Mouse (Mus musculus) G1E (cell line): ENCODE results near the gene Uqcr11. TPM values are rescaled to one million over a fixed set of nuclear protein-coding genes. Genes with fewer than 3 reads are reported as not detected.

Source experiments
- ATAC-seq: 2 replicates; pipeline ENCODE4 v1.8.0; 2016; ENCODE audit warnings: mild to moderate bottlenecking; ENCODE audit not compliant: insufficient number of reproducible peaks, poor library complexity, low FRiP score, severe bottlenecking; ENCODE audit errors: extremely low read depth
- DNase-seq: peaks from one replicate; pipeline ENCODE4 v3.0.0; 2012; ENCODE audit warnings: low spot score
- H3K27me3 ChIP-seq: 2 replicates; pipeline ENCODE4 v1.6.1; 2012; ENCODE audit warnings: mild to moderate bottlenecking, low read length, inconsistent platforms; ENCODE audit not compliant: insufficient read depth
- H3K36me3 ChIP-seq: replicated peaks from 2 replicates; pipeline ENCODE3; 2012; ENCODE audit warnings: mild to moderate bottlenecking, inconsistent platforms
- H3K4me1 ChIP-seq: 2 replicates; pipeline ENCODE4 v1.6.1; 2012; ENCODE audit warnings: low read depth, low read length, inconsistent platforms, mixed read lengths; ENCODE audit not compliant: insufficient read depth
- H3K4me3 ChIP-seq: 2 replicates; pipeline ENCODE4 v1.5.1; 2012; ENCODE audit warnings: low read depth, mild to moderate bottlenecking, inconsistent platforms, low read length, moderate library complexity, mixed read lengths
- H3K9me3 ChIP-seq: replicated peaks from 2 replicates; pipeline ENCODE4 v1.6.1; 2012; ENCODE audit warnings: inconsistent platforms
- CTCF ChIP-seq: IDR thresholded peaks from 2 replicates; pipeline ENCODE4 v1.5.1; 2012; ENCODE audit warnings: low read depth, low read length, inconsistent platforms, mixed read lengths
- GATA1 ChIP-seq: IDR thresholded peaks from 2 replicates; pipeline ENCODE4 v1.6.1; 2012; ENCODE audit warnings: borderline replicate concordance, low read length, inconsistent platforms, mixed read lengths
- GATA2 ChIP-seq: IDR thresholded peaks from 2 replicates; pipeline ENCODE4 v1.6.1; 2012; ENCODE audit warnings: low read depth, low read length, inconsistent platforms, borderline replicate concordance
- POLR2AphosphoS5 ChIP-seq: IDR thresholded peaks from 2 replicates; pipeline ENCODE4 v1.6.1; 2012; ENCODE audit warnings: low read depth, low read length, inconsistent platforms; ENCODE audit not compliant: insufficient replicate concordance
- TAL1 ChIP-seq: conservative IDR thresholded peaks from 2 replicates; pipeline ENCODE4 v1.6.1; 2012; ENCODE audit warnings: low read depth, low read length, inconsistent platforms, mixed read lengths
- polyA plus RNA-seq: library from polyadenylated mRNA; stranded (reverse); fragments of >175 nt; gene quantifications from 2 replicates; pipeline ENCODE4 v1.2.3, GENCODE M21; 2012
- total RNA-seq, 2 experiments: library from RNA; stranded (forward) in 1 of 2; stranded (reverse) in 1 of 2; fragments of 200-1000 nt in 1 of 2; fragments of >200 nt in 1 of 2; fragmentation: Nextera tagmentation in 1 of 2; gene quantifications; 2 replicates each; pipeline ENCODE4 v1.2.3; 2014 to 2017

The Uqcr11 gene
- total and polyA plus RNA-seq, 3 experiments = 57.3 to 1,650 (median 376) TPM

- peaks cover 88% of the 10 kb centered on the region for H3K27me3 ChIP-seq
- no peaks in the 10 kb centered on the region for H3K36me3 ChIP-seq
- peaks cover 8% of the 10 kb centered on the region for H3K4me1 ChIP-seq
- DNase-seq (no peak), ATAC-seq (no peak)
- H3K4me3 ChIP-seq = peak overlapping the region; percentile 10; the same call in 1 of the 2 replicates
- no peak for TF ChIP-seq CTCF
- no peak for TF ChIP-seq GATA1
- TF ChIP-seq TAL1 = no peak
- TF ChIP-seq GATA2 = no peak
- TF ChIP-seq POLR2AphosphoS5 = no peak
- H3K9me3 ChIP-seq = peaks cover 8% of the 10 kb centered on the region
These were observed 48.5 kb downstream of the Uqcr11 start for GRCm38 (mm10) chr10:80357994-80358639.

- no peak for DNase-seq
These were observed 49.3 kb downstream of the Uqcr11 start for GRCm38 (mm10) chr10:80357336-80357735.

GRCm38 (mm10) chr10:80356737-80357136 lies 49.9 kb downstream of the Uqcr11 start:
- Histone ChIP-seq H3K9me3 (no peaks in the 10 kb centered on the region), H3K27me3 (peaks cover 93% of the 10 kb centered on the region), H3K4me3 (no peak overlapping the region), H3K36me3 (no peaks in the 10 kb centered on the region), H3K4me1 (peaks cover 21% of the 10 kb centered on the region)
- ATAC-seq (no peak), DNase-seq (no peak)
- TF ChIP-seq TAL1 = no peak
- TF ChIP-seq CTCF = no peak
- no peak for TF ChIP-seq GATA2
- TF ChIP-seq GATA1 = no peak
- no peak for TF ChIP-seq POLR2AphosphoS5

More at GRCm38 (mm10) chr10:80357336-80357735, 49.3 kb downstream of the Uqcr11 start:
- TF ChIP-seq GATA2 = no peak
- TF ChIP-seq POLR2AphosphoS5 = no peak
- no peak for TF ChIP-seq GATA1
- no peak for TF ChIP-seq TAL1
- no peak for TF ChIP-seq CTCF
- peaks cover 88% of the 10 kb centered on the region for H3K27me3 ChIP-seq
- peaks cover 2% of the 10 kb centered on the region; the same call in 1 of the 2 replicates for H3K9me3 ChIP-seq
- peaks cover 16% of the 10 kb centered on the region for H3K4me1 ChIP-seq
- no peak for ATAC-seq
- no peak overlapping the region for H3K4me3 ChIP-seq
- H3K36me3 ChIP-seq = no peaks in the 10 kb centered on the region

- peaks cover 96% of the 10 kb centered on the region for H3K27me3 ChIP-seq
- ATAC-seq (no peak), DNase-seq (no peak)
- TF ChIP-seq GATA2 (no peak), CTCF (no peak), TAL1 (no peak), POLR2AphosphoS5 (no peak), GATA1 (no peak)
- H3K4me3 ChIP-seq = no peak within 1 kb of the TSS
- H3K9me3 ChIP-seq = no peaks in the 10 kb centered on the region
- H3K36me3 ChIP-seq = no peaks in the 10 kb centered on the region
- H3K4me1 ChIP-seq = peaks cover 21% of the 10 kb centered on the region
These were observed 50.5 kb downstream of the Uqcr11 start, which contains the start of gene Plk5 for GRCm38 (mm10) chr10:80356001-80356682. Gene Plk5, plus strand, starts transcription at chr10:80356459.

GRCm38 (mm10) chr10:80355431-80355830 lies 51.2 kb downstream of the Uqcr11 start:
- ATAC-seq (no peak), DNase-seq (no peak)
- Histone ChIP-seq H3K4me3 (no peak overlapping the region), H3K36me3 (no peaks in the 10 kb centered on the region), H3K27me3 (peaks cover 96% of the 10 kb centered on the region), H3K9me3 (no peaks in the 10 kb centered on the region), H3K4me1 (peaks cover 24% of the 10 kb centered on the region)
- TF ChIP-seq POLR2AphosphoS5 = no peak
- TF ChIP-seq GATA1 = no peak
- TF ChIP-seq GATA2 = no peak
- no peak for TF ChIP-seq TAL1
- TF ChIP-seq CTCF = no peak

Other genes starting within 250 kb of the Uqcr11 start
Only the 20 nearest of the 26 such genes appear.
- 10.8 and 16.9 TPM in 2 replicates for gene Mum1, start 180.4 kb downstream of the Uqcr11 start, total RNA-seq (2014; fragmentation: Nextera tagmentation)
- 56.1 and 59.1 TPM in 2 replicates for gene Mum1, start 180.4 kb downstream of the Uqcr11 start, total RNA-seq (2017)
- gene Mum1, start 180.4 kb downstream of the Uqcr11 start, polyA plus RNA-seq = 32.3 and 36.2 TPM in 2 replicates
- 246 and 251 TPM in 2 replicates for gene Ndufs7, start 157.7 kb downstream of the Uqcr11 start, total RNA-seq (2014; fragmentation: Nextera tagmentation)
- 152 and 156 TPM in 2 replicates for gene Ndufs7, start 157.7 kb downstream of the Uqcr11 start, total RNA-seq (2017)
- gene Ndufs7, start 157.7 kb downstream of the Uqcr11 start, polyA plus RNA-seq = 222 and 257 TPM in 2 replicates
- gene Gamt, start 145.8 kb downstream of the Uqcr11 start, total RNA-seq (2014; fragmentation: Nextera tagmentation) = not detected in 2 replicates
- gene Gamt, start 145.8 kb downstream of the Uqcr11 start, total RNA-seq (2017) = 0.17 TPM in 1 of 2 replicates, not detected in the other
- 0.18 TPM in 1 of 2 replicates, not detected in the other for gene Gamt, start 145.8 kb downstream of the Uqcr11 start, polyA plus RNA-seq
- gene Dazap1, start 145.3 kb downstream of the Uqcr11 start, total RNA-seq (2014; fragmentation: Nextera tagmentation) = 191 and 194 TPM in 2 replicates
- 136 and 151 TPM in 2 replicates for gene Dazap1, start 145.3 kb downstream of the Uqcr11 start, total RNA-seq (2017)
- gene Dazap1, start 145.3 kb downstream of the Uqcr11 start, polyA plus RNA-seq = 533 and 565 TPM in 2 replicates
- gene Rps15, start 114.4 kb downstream of the Uqcr11 start, total RNA-seq (2014; fragmentation: Nextera tagmentation) = 2,952 and 3,110 TPM in 2 replicates
- 3,218 and 3,548 TPM in 2 replicates for gene Rps15, start 114.4 kb downstream of the Uqcr11 start, total RNA-seq (2017)
- 11,196 and 11,583 TPM in 2 replicates for gene Rps15, start 114.4 kb downstream of the Uqcr11 start, polyA plus RNA-seq
- gene Apc2, start 110.9 kb downstream of the Uqcr11 start, total RNA-seq (2014; fragmentation: Nextera tagmentation) = 0.10 and 0.23 TPM in 2 replicates
- 0.06 and 0.11 TPM in 2 replicates for gene Apc2, start 110.9 kb downstream of the Uqcr11 start, total RNA-seq (2017)
- 0.02 and 0.04 TPM in 2 replicates for gene Apc2, start 110.9 kb downstream of the Uqcr11 start, polyA plus RNA-seq
- 17.2 and 17.6 TPM in 2 replicates for gene 2310011J03Rik, start 86.3 kb downstream of the Uqcr11 start, total RNA-seq (2014; fragmentation: Nextera tagmentation)
- 27.0 and 31.2 TPM in 2 replicates for gene 2310011J03Rik, start 86.3 kb downstream of the Uqcr11 start, total RNA-seq (2017)
- 92.5 and 108 TPM in 2 replicates for gene 2310011J03Rik, start 86.3 kb downstream of the Uqcr11 start, polyA plus RNA-seq
- gene Pcsk4, start 77.3 kb downstream of the Uqcr11 start, total RNA-seq (2014; fragmentation: Nextera tagmentation) = 4.8 and 6.7 TPM in 2 replicates
- gene Pcsk4, start 77.3 kb downstream of the Uqcr11 start, total RNA-seq (2017) = 0.87 and 1.1 TPM in 2 replicates
- gene Pcsk4, start 77.3 kb downstream of the Uqcr11 start, polyA plus RNA-seq = 12.4 and 14.2 TPM in 2 replicates
- 72.8 and 85.9 TPM in 2 replicates for gene Reep6, start 76.9 kb downstream of the Uqcr11 start, total RNA-seq (2014; fragmentation: Nextera tagmentation)
- gene Reep6, start 76.9 kb downstream of the Uqcr11 start, total RNA-seq (2017) = 1.0 and 1.3 TPM in 2 replicates
- gene Reep6, start 76.9 kb downstream of the Uqcr11 start, polyA plus RNA-seq = 49.5 and 65.3 TPM in 2 replicates
- 16.9 and 17.5 TPM in 2 replicates for gene Adamtsl5, start 58.4 kb downstream of the Uqcr11 start, total RNA-seq (2014; fragmentation: Nextera tagmentation)
- gene Adamtsl5, start 58.4 kb downstream of the Uqcr11 start, total RNA-seq (2017) = 5.4 and 8.0 TPM in 2 replicates
- gene Adamtsl5, start 58.4 kb downstream of the Uqcr11 start, polyA plus RNA-seq = 33.4 and 37.9 TPM in 2 replicates
- gene Plk5, start 50.4 kb downstream of the Uqcr11 start, total RNA-seq (2014; fragmentation: Nextera tagmentation) = not detected in 2 replicates
- gene Plk5, start 50.4 kb downstream of the Uqcr11 start, total RNA-seq (2017) = 0.12 TPM in 1 of 2 replicates, not detected in the other
- not detected in 2 replicates for gene Plk5, start 50.4 kb downstream of the Uqcr11 start, polyA plus RNA-seq
- gene Mex3d, start 19.2 kb downstream of the Uqcr11 start, total RNA-seq (2014; fragmentation: Nextera tagmentation) = 7.7 and 11.4 TPM in 2 replicates
- gene Mex3d, start 19.2 kb downstream of the Uqcr11 start, total RNA-seq (2017) = 8.7 and 10.9 TPM in 2 replicates
- 35.3 and 41.9 TPM in 2 replicates for gene Mex3d, start 19.2 kb downstream of the Uqcr11 start, polyA plus RNA-seq
- gene Mbd3, start 7.3 kb downstream of the Uqcr11 start, total RNA-seq (2014; fragmentation: Nextera tagmentation) = 37.3 and 41.7 TPM in 2 replicates
- 36.0 and 42.0 TPM in 2 replicates for gene Mbd3, start 7.3 kb downstream of the Uqcr11 start, total RNA-seq (2017)
- 244 and 272 TPM in 2 replicates for gene Mbd3, start 7.3 kb downstream of the Uqcr11 start, polyA plus RNA-seq
- gene Tcf3, start 26.8 kb upstream of the Uqcr11 start, total RNA-seq (2014; fragmentation: Nextera tagmentation) = 152 and 175 TPM in 2 replicates
- 70.0 and 84.0 TPM in 2 replicates for gene Tcf3, start 26.8 kb upstream of the Uqcr11 start, total RNA-seq (2017)
- gene Tcf3, start 26.8 kb upstream of the Uqcr11 start, polyA plus RNA-seq = 1,090 and 1,330 TPM in 2 replicates
- gene Onecut3, start 88.0 kb upstream of the Uqcr11 start, total RNA-seq (2014; fragmentation: Nextera tagmentation) = not detected in 2 replicates
- 0.06 and 0.11 TPM in 2 replicates for gene Onecut3, start 88.0 kb upstream of the Uqcr11 start, total RNA-seq (2017)
- gene Onecut3, start 88.0 kb upstream of the Uqcr11 start, polyA plus RNA-seq = not detected in 2 replicates
- gene Atp8b3, start 132.3 kb upstream of the Uqcr11 start, total RNA-seq (2014; fragmentation: Nextera tagmentation) = not detected in 2 replicates
- 0.05 and 0.06 TPM in 2 replicates for gene Atp8b3, start 132.3 kb upstream of the Uqcr11 start, total RNA-seq (2017)
- 0.02 TPM in 1 of 2 replicates, not detected in the other for gene Atp8b3, start 132.3 kb upstream of the Uqcr11 start, polyA plus RNA-seq
- gene Rexo1, start 154.7 kb upstream of the Uqcr11 start, total RNA-seq (2014; fragmentation: Nextera tagmentation) = 62.1 and 68.3 TPM in 2 replicates
- gene Rexo1, start 154.7 kb upstream of the Uqcr11 start, total RNA-seq (2017) = 10.9 and 14.3 TPM in 2 replicates
- 148 and 173 TPM in 2 replicates for gene Rexo1, start 154.7 kb upstream of the Uqcr11 start, polyA plus RNA-seq
- gene Klf16, start 170.5 kb upstream of the Uqcr11 start, total RNA-seq (2014; fragmentation: Nextera tagmentation) = 10.8 and 14.0 TPM in 2 replicates
- gene Klf16, start 170.5 kb upstream of the Uqcr11 start, total RNA-seq (2017) = 6.1 and 8.1 TPM in 2 replicates
- gene Klf16, start 170.5 kb upstream of the Uqcr11 start, polyA plus RNA-seq = 105 and 141 TPM in 2 replicates
- gene Abhd17a, start 183.5 kb upstream of the Uqcr11 start, total RNA-seq (2014; fragmentation: Nextera tagmentation) = 12.4 and 14.6 TPM in 2 replicates
- 37.8 and 44.0 TPM in 2 replicates for gene Abhd17a, start 183.5 kb upstream of the Uqcr11 start, total RNA-seq (2017)
- 574 and 928 TPM in 2 replicates for gene Abhd17a, start 183.5 kb upstream of the Uqcr11 start, polyA plus RNA-seq
- gene Scamp4, start 196.0 kb upstream of the Uqcr11 start, total RNA-seq (2014; fragmentation: Nextera tagmentation) = 37.5 and 39.4 TPM in 2 replicates
- gene Scamp4, start 196.0 kb upstream of the Uqcr11 start, total RNA-seq (2017) = 12.7 and 12.9 TPM in 2 replicates
- 72.8 and 87.0 TPM in 2 replicates for gene Scamp4, start 196.0 kb upstream of the Uqcr11 start, polyA plus RNA-seq